Mouse (Mus musculus): ENCODE results near the gene Acer1.

DNA sequence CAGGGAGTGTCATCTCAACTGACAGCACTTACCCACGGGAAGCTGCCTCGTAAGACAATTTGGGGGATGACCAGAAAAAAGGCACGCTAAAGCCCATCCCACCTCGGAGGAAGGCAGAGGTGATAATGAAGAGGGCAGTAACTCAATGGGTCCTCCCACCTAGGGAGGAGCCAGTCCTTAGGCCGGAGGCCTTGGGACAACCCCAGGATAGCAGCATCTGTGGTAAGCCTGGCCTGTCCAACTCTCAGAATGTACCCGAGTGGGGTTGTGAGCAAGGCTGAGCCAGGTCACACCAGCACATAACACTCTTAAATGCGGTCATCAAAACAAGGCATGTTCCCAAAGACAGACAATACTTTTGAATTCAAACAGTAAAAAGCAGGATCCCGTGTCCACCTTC lies 47.8 kb upstream of the Acer1 start:
- TF ChIP-seq ZNF384 (IDR thresholded peaks at IDR 0.05; ENCODE audit: low read depth, low read length) = no peak
- TF ChIP-seq MAFK (IDR thresholded peaks at IDR 0.05; ENCODE audit: insufficient read depth, low read depth, low read length) = no peak

Measured in ES-E14 (cell line).